Mouse (Mus musculus) heart, embryonic 10.5 days (tissue): ENCODE measurements around the gene Ptprt. TPM values are rescaled to one million over a fixed set of nuclear protein-coding genes. Genes with fewer than 3 reads are reported as not detected.

Experiments
- DNase-seq: peaks from one replicate; pipeline ENCODE4 v3.0.0-alpha.2; 2017; ENCODE audit warnings: low spot score
- H3K27ac ChIP-seq: fragments of 300-500 bp; sonication (generic); 2 replicates; pipeline ENCODE4 v1.5.1; 2016; ENCODE audit warnings: mild to moderate bottlenecking
- H3K27me3 ChIP-seq: fragments of 300-500 bp; sonication (generic); 2 replicates; pipeline ENCODE4 v1.6.1; 2016; ENCODE audit warnings: mild to moderate bottlenecking; ENCODE audit not compliant: poor library complexity, insufficient read depth, severe bottlenecking
- H3K36me3 ChIP-seq: fragments of 300-500 bp; sonication (generic); 2 replicates; pipeline ENCODE4 v1.6.1; 2016; ENCODE audit warnings: mild to moderate bottlenecking, moderate library complexity
- H3K4me1 ChIP-seq: fragments of 300-500 bp; sonication (generic); 2 replicates; pipeline ENCODE4 v1.6.1; 2016; ENCODE audit warnings: mild to moderate bottlenecking
- H3K4me3 ChIP-seq: fragments of 300-500 bp; sonication (generic); 2 replicates; pipeline ENCODE4 v1.5.1; 2016; ENCODE audit warnings: mild to moderate bottlenecking, moderate library complexity
- H3K9me3 ChIP-seq: fragments of 300-500 bp; sonication (generic); 2 replicates; pipeline ENCODE4 v1.6.1; 2016; ENCODE audit warnings: mild to moderate bottlenecking, moderate library complexity
- WGBS: fragments of 180-500 bp; shearing (Covaris S2); methylation state at CpG from one replicate; pipeline ENCODE4 v1.1.7; 2016; 5-methylcytosine and 5-hydroxymethylcytosine counted together
- polyA plus RNA-seq: library from polyadenylated mRNA; unstranded; fragments of >200 nt; fragmentation: Nextera tagmentation; extraction: Ambion mirVana; gene quantifications from 2 replicates; pipeline ENCODE4 v1.2.1, GENCODE M21; 2016

Gene Ptprt
- polyA plus RNA-seq, 1 experiment from 2014 or later: 0.51 TPM

GRCm38 (mm10) chr2:161640805-161641204 lies 1020.1 kb downstream of the Ptprt start:
- no peak for DNase-seq

GRCm38 (mm10) chr2:161634084-161634483 lies 1026.9 kb downstream of the Ptprt start:
- no peaks in the 10 kb centered on the region for H3K9me3 ChIP-seq
- WGBS: 85% methylated on average over 2 of the region's 2 CpGs
- no peaks in the 10 kb centered on the region for H3K4me1 ChIP-seq
- no peaks in the 10 kb centered on the region for H3K36me3 ChIP-seq
- no peak for DNase-seq
- no peak overlapping the region for H3K4me3 ChIP-seq
- no peak overlapping the region for H3K27ac ChIP-seq
- no peaks in the 10 kb centered on the region for H3K27me3 ChIP-seq

More at GRCm38 (mm10) chr2:161640805-161641204, 1020.1 kb downstream of the Ptprt start:
- WGBS: 88% methylated on average over 2 of the region's 2 CpGs
- no peaks in the 10 kb centered on the region for H3K36me3 ChIP-seq
- H3K27ac ChIP-seq: no peak overlapping the region
- no peaks in the 10 kb centered on the region for H3K9me3 ChIP-seq
- H3K4me1 ChIP-seq: no peaks in the 10 kb centered on the region
- H3K27me3 ChIP-seq: no peaks in the 10 kb centered on the region
- H3K4me3 ChIP-seq: no peak overlapping the region

GRCm38 (mm10) chr2:161625896-161626295 lies 1035.1 kb downstream of the Ptprt start:
- Histone ChIP-seq H3K4me3 (no peak overlapping the region), H3K27ac (no peak overlapping the region), H3K4me1 (no peaks in the 10 kb centered on the region), H3K36me3 (no peaks in the 10 kb centered on the region), H3K27me3 (no peaks in the 10 kb centered on the region), H3K9me3 (no peaks in the 10 kb centered on the region)
- no peak for DNase-seq
- 84% methylated on average over 1 of the region's 1 CpGs for whole genome bisulfite sequencing

- no peak overlapping the region for H3K27ac ChIP-seq
- no peak overlapping the region for H3K4me3 ChIP-seq
- DNase-seq: no peak
- H3K4me1 ChIP-seq: no peaks in the 10 kb centered on the region
- H3K36me3 ChIP-seq: no peaks in the 10 kb centered on the region
- WGBS: 82% methylated on average over 4 of the region's 4 CpGs
- H3K9me3 ChIP-seq: no peaks in the 10 kb centered on the region
- no peaks in the 10 kb centered on the region for H3K27me3 ChIP-seq
Observed at GRCm38 (mm10) chr2:161608401-161608800, 1052.5 kb downstream of the Ptprt start.

GRCm38 (mm10) chr2:161607372-161607771 lies 1053.6 kb downstream of the Ptprt start:
- no peaks in the 10 kb centered on the region for H3K4me1 ChIP-seq
- no peaks in the 10 kb centered on the region for H3K27me3 ChIP-seq
- no peak overlapping the region for H3K27ac ChIP-seq
- WGBS: 62% methylated on average over 4 of the region's 4 CpGs
- no peak overlapping the region for H3K4me3 ChIP-seq
- DNase-seq: no peak
- H3K9me3 ChIP-seq: no peaks in the 10 kb centered on the region
- no peaks in the 10 kb centered on the region for H3K36me3 ChIP-seq

- Histone ChIP-seq H3K4me1 (no peaks in the 10 kb centered on the region), H3K36me3 (no peaks in the 10 kb centered on the region), H3K9me3 (no peaks in the 10 kb centered on the region), H3K27me3 (no peaks in the 10 kb centered on the region), H3K27ac (no peak overlapping the region), H3K4me3 (no peak overlapping the region)
- no peak for DNase-seq
- whole genome bisulfite sequencing: 57% methylated on average over 6 of the region's 6 CpGs
Observed at GRCm38 (mm10) chr2:161600206-161600808, 1060.6 kb downstream of the Ptprt start.

- WGBS: 77% methylated on average over 7 of the region's 7 CpGs
- no peak for DNase-seq
- Histone ChIP-seq H3K4me1 (no peaks in the 10 kb centered on the region), H3K4me3 (no peak overlapping the region), H3K27ac (no peak overlapping the region), H3K27me3 (no peaks in the 10 kb centered on the region), H3K36me3 (no peaks in the 10 kb centered on the region), H3K9me3 (no peaks in the 10 kb centered on the region)
Observed at GRCm38 (mm10) chr2:161593391-161594152, 1067.4 kb downstream of the Ptprt start.

- Histone ChIP-seq H3K4me1 (0 out of 2 replicates have a peak, but pooled peaks cover 4% of the 10 kb centered on the region), H3K36me3 (no peaks in the 10 kb centered on the region), H3K27me3 (no peaks in the 10 kb centered on the region), H3K27ac (no peak overlapping the region), H3K9me3 (no peaks in the 10 kb centered on the region), H3K4me3 (no peak overlapping the region)
- no peak for DNase-seq
Observed at GRCm38 (mm10) chr2:161574401-161574800, 1086.5 kb downstream of the Ptprt start.

- Histone ChIP-seq H3K4me1 (0 out of 2 replicates have a peak, but pooled peaks cover 4% of the 10 kb centered on the region), H3K27me3 (no peaks in the 10 kb centered on the region), H3K36me3 (no peaks in the 10 kb centered on the region), H3K4me3 (no peak overlapping the region), H3K9me3 (no peaks in the 10 kb centered on the region), H3K27ac (no peak overlapping the region)
- no peak for DNase-seq
Observed at GRCm38 (mm10) chr2:161572201-161572600, 1088.7 kb downstream of the Ptprt start.

GRCm38 (mm10) chr2:161570236-161570995 lies 1090.5 kb downstream of the Ptprt start:
- WGBS: 70% methylated on average over 10 of the region's 10 CpGs
- H3K27ac ChIP-seq: no peak overlapping the region
- no peaks in the 10 kb centered on the region for H3K36me3 ChIP-seq
- DNase-seq: no peak
- H3K4me1 ChIP-seq: 0 out of 2 replicates have a peak, but pooled peaks cover 4% of the 10 kb centered on the region
- H3K4me3 ChIP-seq: no peak overlapping the region
- H3K9me3 ChIP-seq: no peaks in the 10 kb centered on the region
- no peaks in the 10 kb centered on the region for H3K27me3 ChIP-seq

- Histone ChIP-seq H3K4me1 (no peaks in the 10 kb centered on the region), H3K9me3 (no peaks in the 10 kb centered on the region), H3K4me3 (no peak overlapping the region), H3K27ac (no peak overlapping the region), H3K36me3 (no peaks in the 10 kb centered on the region), H3K27me3 (no peaks in the 10 kb centered on the region)
- DNase-seq: no peak
- 83% methylated on average over 2 of the region's 2 CpGs for WGBS
Observed at GRCm38 (mm10) chr2:161561502-161561901, 1099.4 kb downstream of the Ptprt start.

- H3K27me3 ChIP-seq: no peaks in the 10 kb centered on the region
- no peaks in the 10 kb centered on the region for H3K36me3 ChIP-seq
- no peaks in the 10 kb centered on the region for H3K9me3 ChIP-seq
- no peak overlapping the region for H3K4me3 ChIP-seq
- DNase-seq: no peak
- H3K4me1 ChIP-seq: no peaks in the 10 kb centered on the region
- 75% methylated on average over 4 of the region's 4 CpGs for WGBS
- no peak overlapping the region for H3K27ac ChIP-seq
Observed at GRCm38 (mm10) chr2:161557874-161558273, 1103.1 kb downstream of the Ptprt start.

- no peak for DNase-seq
- no peaks in the 10 kb centered on the region for H3K4me1 ChIP-seq
- no peaks in the 10 kb centered on the region for H3K27me3 ChIP-seq
- H3K4me3 ChIP-seq: no peak overlapping the region
- 78% methylated on average over 9 of the region's 9 CpGs for WGBS
- no peaks in the 10 kb centered on the region for H3K36me3 ChIP-seq
- H3K27ac ChIP-seq: no peak overlapping the region
- H3K9me3 ChIP-seq: no peaks in the 10 kb centered on the region
Observed at GRCm38 (mm10) chr2:161553651-161554050, 1107.3 kb downstream of the Ptprt start.
